Mouse (Mus musculus) heart, embryonic 10.5 days (tissue): ENCODE measurements at regions not wholly inside any gene's neighbourhood (a gene's known extent, or its start where the extent isn't known, plus 50 kb on each side); places are given as distances from the start of the nearest gene placed in this dataset.
"Not testable (repeated sequence)": the region's sequence is repeated elsewhere in the genome, so short reads cannot be mapped to it uniquely, and the experiment has no call there.

Source experiments
- DNase-seq: peaks from one replicate; pipeline ENCODE4 v3.0.0-alpha.2; 2017; ENCODE audit warnings: low spot score
- H3K27ac ChIP-seq: fragments of 300-500 bp; sonication (generic); 2 replicates; pipeline ENCODE4 v1.5.1; 2016; ENCODE audit warnings: mild to moderate bottlenecking
- H3K27me3 ChIP-seq: fragments of 300-500 bp; sonication (generic); 2 replicates; pipeline ENCODE4 v1.6.1; 2016; ENCODE audit warnings: mild to moderate bottlenecking; ENCODE audit not compliant: poor library complexity, insufficient read depth, severe bottlenecking
- H3K36me3 ChIP-seq: fragments of 300-500 bp; sonication (generic); 2 replicates; pipeline ENCODE4 v1.6.1; 2016; ENCODE audit warnings: mild to moderate bottlenecking, moderate library complexity
- H3K4me1 ChIP-seq: fragments of 300-500 bp; sonication (generic); 2 replicates; pipeline ENCODE4 v1.6.1; 2016; ENCODE audit warnings: mild to moderate bottlenecking
- H3K4me3 ChIP-seq: fragments of 300-500 bp; sonication (generic); 2 replicates; pipeline ENCODE4 v1.5.1; 2016; ENCODE audit warnings: mild to moderate bottlenecking, moderate library complexity
- H3K9me3 ChIP-seq: fragments of 300-500 bp; sonication (generic); 2 replicates; pipeline ENCODE4 v1.6.1; 2016; ENCODE audit warnings: mild to moderate bottlenecking, moderate library complexity
- WGBS: fragments of 180-500 bp; shearing (Covaris S2); methylation state at CpG from one replicate; pipeline ENCODE4 v1.1.7; 2016; 5-methylcytosine and 5-hydroxymethylcytosine counted together

- H3K27ac ChIP-seq, H3K36me3 ChIP-seq, H3K27me3 ChIP-seq, DNase-seq, H3K9me3 ChIP-seq, H3K4me1 ChIP-seq, H3K4me3 ChIP-seq: not testable (repeated sequence)
- WGBS, result 81% methylated on average over 4 of the region's 4 CpGs
Observed at GRCm38 (mm10) chr6:13763636-13764035, 76.1 kb downstream of the Gpr85 start.

- no peak overlapping the region for H3K27ac ChIP-seq
- no peaks in the 10 kb centered on the region for H3K36me3 ChIP-seq
- no peaks in the 10 kb centered on the region for H3K9me3 ChIP-seq
- no peak overlapping the region for H3K4me3 ChIP-seq
- WGBS, result 73% methylated on average over 2 of the region's 2 CpGs
- DNase-seq, result no peak
- no peaks in the 10 kb centered on the region for H3K27me3 ChIP-seq
- H3K4me1 ChIP-seq, result no peaks in the 10 kb centered on the region
Observed at GRCm38 (mm10) chr6:13759431-13759830, 80.3 kb downstream of the Gpr85 start.

GRCm38 (mm10) chr6:13758946-13759345 lies 80.8 kb downstream of the Gpr85 start:
- no peak overlapping the region for H3K27ac ChIP-seq
- DNase-seq, result no peak
- no peaks in the 10 kb centered on the region for H3K4me1 ChIP-seq
- no peaks in the 10 kb centered on the region for H3K27me3 ChIP-seq
- no peaks in the 10 kb centered on the region for H3K36me3 ChIP-seq
- no peaks in the 10 kb centered on the region for H3K9me3 ChIP-seq
- H3K4me3 ChIP-seq, result no peak overlapping the region

DNA sequence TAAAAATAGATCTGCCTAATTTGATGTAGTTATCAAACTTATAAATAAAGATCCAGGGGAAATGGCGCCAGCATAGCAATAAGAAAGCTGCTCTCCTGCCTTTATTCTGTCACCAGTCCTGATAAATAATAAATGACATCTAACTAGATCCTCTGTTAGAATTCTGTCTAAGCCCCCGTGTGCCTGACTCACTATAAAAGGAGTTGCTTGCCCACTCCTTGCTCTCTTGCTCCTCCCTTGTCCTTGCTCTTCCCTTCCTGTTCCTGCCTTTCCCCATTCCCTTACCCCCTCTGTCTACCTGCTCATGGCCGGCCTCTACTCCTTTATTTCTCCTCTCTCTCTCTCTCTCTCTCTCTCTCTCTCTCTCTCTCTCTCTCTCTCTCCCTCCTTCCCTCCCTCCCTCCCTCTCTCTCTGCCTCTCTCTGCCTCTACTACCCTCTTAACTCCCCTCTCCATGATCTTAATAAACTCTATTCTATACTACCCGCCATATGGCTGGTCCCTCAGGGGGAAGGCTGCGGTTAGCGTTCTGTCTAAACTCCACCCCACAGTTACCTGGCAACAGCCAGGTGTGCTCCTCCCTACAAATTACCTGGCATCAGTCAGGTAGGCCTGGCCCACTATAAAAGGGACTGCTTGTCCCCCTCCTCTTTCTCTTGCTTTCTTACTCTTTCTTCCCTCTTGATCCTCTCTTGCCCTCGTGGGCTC lies 71.3 kb upstream of the Bmt2 start:
- Histone ChIP-seq H3K27me3 (no peaks in the 10 kb centered on the region), H3K9me3 (no peaks in the 10 kb centered on the region), H3K4me1 (peaks cover 3% of the 10 kb centered on the region; the same call in 1 of the 2 replicates), H3K27ac (no peak overlapping the region), H3K36me3 (no peaks in the 10 kb centered on the region), H3K4me3 (no peak overlapping the region)
- WGBS, result 53% methylated on average over 7 of the region's 7 CpGs
- DNase-seq, result no peak

- H3K27ac ChIP-seq, result no peak overlapping the region
- WGBS, result 14% methylated on average over 8 of the region's 8 CpGs
Observed at GRCm38 (mm10) chr6:13747969-13748368, 70.2 kb upstream of the Bmt2 start.

DNA sequence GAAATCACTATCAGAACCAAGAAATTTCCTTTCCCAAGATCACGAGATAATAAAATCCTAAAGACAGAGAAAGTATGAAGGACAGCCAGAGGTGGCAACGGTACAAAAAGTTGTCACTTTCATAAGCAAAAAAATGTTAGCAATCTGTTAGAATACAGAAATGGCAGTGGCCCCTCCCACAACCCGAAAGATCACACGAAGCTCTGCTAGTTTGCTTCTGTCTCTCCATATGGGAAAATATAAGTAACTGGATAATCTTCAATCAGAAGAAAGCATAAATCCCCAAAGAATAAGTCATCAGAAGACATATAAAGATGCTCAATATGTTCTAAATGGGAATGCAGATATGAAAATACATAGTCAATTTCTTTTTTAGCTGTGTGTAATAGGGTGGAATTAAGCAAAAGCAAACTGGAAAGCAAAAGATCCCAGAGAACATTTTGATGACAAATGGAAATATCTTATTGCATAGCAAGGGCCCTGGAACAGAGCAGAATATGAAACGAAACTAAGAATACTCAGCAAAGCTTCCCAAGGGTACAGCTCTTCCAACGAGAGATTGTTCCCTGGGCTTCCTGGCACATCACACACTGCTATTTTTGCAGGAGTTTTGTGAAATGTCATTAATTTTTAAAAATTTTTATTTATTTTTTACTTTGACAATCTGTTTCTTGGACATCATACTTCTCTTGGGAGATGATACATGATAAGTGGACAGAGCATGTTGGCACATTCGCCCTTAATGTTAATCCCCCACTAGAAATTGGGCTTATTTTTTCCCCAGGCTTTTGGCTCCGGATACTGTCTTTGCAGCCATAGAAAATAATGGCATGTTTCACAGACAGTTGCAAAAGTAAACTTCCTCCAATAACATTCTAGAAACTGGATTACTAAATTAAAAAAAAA lies 69.1 kb upstream of the Bmt2 start:
- H3K27ac ChIP-seq, result no peak overlapping the region
- H3K27me3 ChIP-seq, result no peaks in the 10 kb centered on the region
- no peaks in the 10 kb centered on the region for H3K36me3 ChIP-seq
- WGBS, result 81% methylated on average over 8 of the region's 8 CpGs
- DNase-seq, result no peak
- H3K4me3 ChIP-seq, result no peak overlapping the region
- H3K4me1 ChIP-seq, result peaks cover 3% of the 10 kb centered on the region; the same call in 1 of the 2 replicates
- H3K9me3 ChIP-seq, result no peaks in the 10 kb centered on the region

More at GRCm38 (mm10) chr6:13747969-13748368, 70.2 kb upstream of the Bmt2 start:
- no peaks in the 10 kb centered on the region for H3K36me3 ChIP-seq
- no peak for DNase-seq
- no peaks in the 10 kb centered on the region for H3K9me3 ChIP-seq
- H3K4me3 ChIP-seq, result peak overlapping the region; percentile 15; the same call in 1 of the 2 replicates
- H3K4me1 ChIP-seq, result peaks cover 3% of the 10 kb centered on the region; the same call in 1 of the 2 replicates
- H3K27me3 ChIP-seq, result no peaks in the 10 kb centered on the region
